Mouse (Mus musculus) limb, embryonic 11.5 days (tissue): ENCODE measurements around the gene Gm12184. TPM values are rescaled to one million over a fixed set of nuclear protein-coding genes. Genes with fewer than 3 reads are reported as not detected.

Experiments used
- polyA plus RNA-seq: library from polyadenylated mRNA; unstranded; fragments of >200 nt; fragmentation: Nextera tagmentation; extraction: Ambion mirVana; gene quantifications from 2 replicates; pipeline ENCODE4 v1.2.1, GENCODE M21; 2014

Gene Gm12184
- polyA plus RNA-seq, 1 experiment from 2014 or later = 9.4 TPM

Other genes with a start within 250 kb of the Gm12184 start
- gene Rack1, start 26.3 kb downstream of the Gm12184 start, polyA plus RNA-seq = 805 and 864 TPM in 2 replicates
- gene Trim41, start 9.3 kb downstream of the Gm12184 start, polyA plus RNA-seq = 5.7 TPM in 2 replicates
- 0.25 and 0.41 TPM in 2 replicates for gene Trim7, start 515 bp downstream of the Gm12184 start, polyA plus RNA-seq
- 1.1 and 1.7 TPM in 2 replicates for gene Irgm1, start 45.0 kb upstream of the Gm12184 start, polyA plus RNA-seq
- 0.34 TPM in 1 of 2 replicates, not detected in the other for gene Gm5431, start 75.6 kb upstream of the Gm12184 start, polyA plus RNA-seq
- 0.91 and 2.0 TPM in 2 replicates for gene Psme2b, start 119.5 kb upstream of the Gm12184 start, polyA plus RNA-seq
- not detected in 2 replicates for gene Olfr56, start 152.2 kb upstream of the Gm12184 start, polyA plus RNA-seq
- gene 9930111J21Rik1, start 152.7 kb upstream of the Gm12184 start, polyA plus RNA-seq = 0.12 TPM in 1 of 2 replicates, not detected in the other
- not detected in 2 replicates for gene Gm12185, start 165.6 kb upstream of the Gm12184 start, polyA plus RNA-seq
- not detected in 2 replicates for gene Tgtp1, start 167.5 kb upstream of the Gm12184 start, polyA plus RNA-seq
- gene 9930111J21Rik2, start 224.6 kb upstream of the Gm12184 start, polyA plus RNA-seq = 0.03 and 0.17 TPM in 2 replicates
- not detected in 2 replicates for gene Tgtp2, start 237.6 kb upstream of the Gm12184 start, polyA plus RNA-seq
- gene Ifi47, start 249.9 kb upstream of the Gm12184 start, polyA plus RNA-seq = 0.51 and 0.61 TPM in 2 replicates